Mouse (Mus musculus) heart, postnatal 0 days (tissue): ENCODE results near the gene Actl6b.

ENCODE experiments used
- CTCF ChIP-seq: IDR thresholded peaks from 2 replicates; pipeline ENCODE4 v1.5.1; 2016; ENCODE audit warnings: antibody characterized with exemption, control low read depth, low read depth
- EP300 ChIP-seq: IDR thresholded peaks from 2 replicates; pipeline ENCODE4 v1.6.1; 2016; ENCODE audit warnings: antibody characterized with exemption, low read depth

GRCm38 (mm10) chr5:137525511-137525910 is 27.8 kb upstream of the Actl6b start:
- TF ChIP-seq CTCF (no peak), EP300 (no peak)
